In the genomic region with DNA sequence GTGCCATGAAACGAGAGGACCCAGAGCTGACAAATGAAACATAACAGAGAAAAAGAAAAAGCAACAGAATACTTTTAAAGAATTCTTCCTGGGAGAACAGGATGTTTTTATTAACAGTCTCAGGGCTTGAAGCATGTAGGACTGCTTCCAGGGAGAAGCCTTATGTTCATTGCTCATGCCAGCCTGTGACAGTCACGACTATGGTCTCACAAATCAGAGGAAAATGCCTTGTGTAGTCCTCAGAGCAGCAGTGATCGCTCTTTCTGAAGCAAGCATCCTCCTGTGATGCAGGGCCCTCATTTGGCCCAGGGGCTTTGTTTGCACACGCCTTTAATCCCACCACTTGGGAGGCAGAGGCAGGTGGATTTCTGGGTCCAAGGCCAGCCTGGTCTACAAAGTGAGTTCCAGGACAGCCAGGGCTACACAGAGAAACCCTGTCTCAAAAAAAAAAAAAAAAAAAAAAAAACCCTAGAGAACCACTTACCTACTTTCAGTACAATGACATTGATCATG, we compare ENCODE assay signal across 17 mouse cellular contexts.
DNase-seq lines count a peak whose midpoint lies in the region; ATAC-seq and TF ChIP-seq lines count a peak whose summit lies in the region.
"Had no signal": no experiment of that assay in that cellular context is flagged by ENCODE, and none has a peak within 500 bp of the region (broad histone marks: within the 10 kb centered on the region; RNA-seq: fewer than 3 reads in every experiment).

No protein-coding gene starts in this region.

- no peak overlapping the region for H3K4me3 ChIP-seq in forebrain, embryonic 14.5 days (ENCODE audit: low read depth, low read length)
- no peak overlapping the region for H3K4me3 ChIP-seq in forebrain, embryonic 12.5 days (replicated peaks)
- H3K4me3 ChIP-seq in hindbrain, embryonic 11.5 days (ENCODE audit: low read depth, low read length) = no peak overlapping the region
- no peak overlapping the region for H3K4me3 ChIP-seq in kidney, adult 2 months (ENCODE audit: insufficient read depth, low read depth, low read length)
- H3K4me3 ChIP-seq: heart, embryonic 15.5 days; hindbrain, embryonic 15.5 days; limb, embryonic 15.5 days; midbrain, embryonic 15.5 days; neural tube, embryonic 12.5 days had no signal

- no peaks in the 10 kb centered on the region for H3K9me3 ChIP-seq in forebrain, embryonic 14.5 days (replicated peaks; ENCODE audit: control insufficient read depth, low read length)
- no peaks in the 10 kb centered on the region for H3K9me3 ChIP-seq in forebrain, embryonic 12.5 days
- no peaks in the 10 kb centered on the region for H3K9me3 ChIP-seq in hindbrain, embryonic 11.5 days (ENCODE audit: control insufficient read depth, low read length)
- H3K9me3 ChIP-seq: heart, embryonic 15.5 days; hindbrain, embryonic 15.5 days; limb, embryonic 15.5 days; midbrain, embryonic 15.5 days; neural tube, embryonic 12.5 days had no signal

- DNase-seq in forebrain, embryonic 14.5 days (ENCODE audit: low spot score) = peak; percentile 37
- DNase-seq in brain, adult 2 months (ENCODE audit: low read depth, low spot score) = peak; percentile 97
- DNase-seq in cerebellum, adult 9-11 months = peak; percentile 82
- peak; percentile 27 to 62 for DNase-seq in layer of hippocampus, postnatal 14 days (ENCODE audit: low spot score in 2 of 2)
- DNase-seq in heart, adult 8-10 months (ENCODE audit: low spot score) = no peak
- DNase-seq in hindbrain, embryonic 11.5 days (ENCODE audit: low spot score) = no peak
- no peak for DNase-seq in kidney, adult 2 months
- DNase-seq: adrenal gland, adult 2 months; kidney, adult 18-20 months; lung, adult 2 months had no signal

- H3K27ac ChIP-seq in forebrain, embryonic 14.5 days (ENCODE audit: low read depth, low read length) = no peak overlapping the region
- H3K27ac ChIP-seq in forebrain, embryonic 12.5 days = no peak overlapping the region
- no peak overlapping the region for H3K27ac ChIP-seq in hindbrain, embryonic 11.5 days (ENCODE audit: low read depth, low read length)
- no peak overlapping the region for H3K27ac ChIP-seq in kidney, adult 2 months (ENCODE audit: insufficient read depth, low read depth, low read length)
- H3K27ac ChIP-seq: heart, embryonic 15.5 days; hindbrain, embryonic 15.5 days; limb, embryonic 15.5 days; midbrain, embryonic 15.5 days; neural tube, embryonic 12.5 days; stomach, postnatal 0 days had no signal

- TF ChIP-seq CTCF in kidney, adult 2 months (conservative IDR thresholded peaks at IDR 0.05; ENCODE audit: insufficient read depth, insufficient read length, low read depth, low read length) = no peak

- no peak for ATAC-seq in forebrain, embryonic 14.5 days
- no peak for ATAC-seq in forebrain, embryonic 12.5 days (ENCODE audit: low FRiP score)
- no peak for ATAC-seq in hindbrain, embryonic 11.5 days (ENCODE audit: low FRiP score)
- ATAC-seq: midbrain, embryonic 15.5 days had no signal

- H3K36me3 ChIP-seq in forebrain, embryonic 14.5 days (ENCODE audit: control insufficient read depth, insufficient read depth, low read length) = no peaks in the 10 kb centered on the region
- H3K36me3 ChIP-seq in forebrain, embryonic 12.5 days (replicated peaks) = no peaks in the 10 kb centered on the region
- no peaks in the 10 kb centered on the region for H3K36me3 ChIP-seq in hindbrain, embryonic 11.5 days (ENCODE audit: control insufficient read depth, insufficient read depth, low read length)
- H3K36me3 ChIP-seq in kidney, adult 2 months (ENCODE audit: control insufficient read depth, insufficient read depth, low read length) = no peaks in the 10 kb centered on the region
- H3K36me3 ChIP-seq: heart, embryonic 15.5 days; hindbrain, embryonic 15.5 days; limb, embryonic 15.5 days; midbrain, embryonic 15.5 days; neural tube, embryonic 12.5 days had no signal

- TF ChIP-seq POLR2A in kidney, adult 2 months (IDR thresholded peaks at IDR 0.05; ENCODE audit: low read depth, low read length) = no peak

- no peaks in the 10 kb centered on the region for H3K4me1 ChIP-seq in forebrain, embryonic 14.5 days (ENCODE audit: control insufficient read depth, insufficient read depth, low read length)
- H3K4me1 ChIP-seq in forebrain, embryonic 12.5 days = no peaks in the 10 kb centered on the region
- no peaks in the 10 kb centered on the region for H3K4me1 ChIP-seq in hindbrain, embryonic 11.5 days (replicated peaks; ENCODE audit: control insufficient read depth, insufficient read depth, low read length)
- H3K4me1 ChIP-seq in kidney, adult 2 months (ENCODE audit: control insufficient read depth, insufficient read depth, low read length) = no peaks in the 10 kb centered on the region
- H3K4me1 ChIP-seq: heart, embryonic 15.5 days; hindbrain, embryonic 15.5 days; limb, embryonic 15.5 days; midbrain, embryonic 15.5 days; neural tube, embryonic 12.5 days had no signal

- H3K9ac ChIP-seq in forebrain, embryonic 14.5 days (ENCODE audit: low read length) = no peak overlapping the region
- H3K9ac ChIP-seq in forebrain, embryonic 12.5 days = no peak overlapping the region
- no peak overlapping the region for H3K9ac ChIP-seq in hindbrain, embryonic 11.5 days (ENCODE audit: low read depth, low read length)
- H3K9ac ChIP-seq: heart, embryonic 15.5 days; hindbrain, embryonic 15.5 days; limb, embryonic 15.5 days; midbrain, embryonic 15.5 days; neural tube, embryonic 12.5 days had no signal

- 73% methylated on average over 4 of the region's 4 CpGs for WGBS in forebrain, embryonic 14.5 days
- 86% methylated on average over 4 of the region's 4 CpGs for WGBS in forebrain, embryonic 12.5 days
- 76% methylated on average over 4 of the region's 4 CpGs for WGBS in hindbrain, embryonic 11.5 days
- 77% methylated on average over 4 of the region's 4 CpGs for WGBS in kidney, adult 2 months

- no peaks in the 10 kb centered on the region for H3K27me3 ChIP-seq in forebrain, embryonic 14.5 days (replicated peaks; ENCODE audit: control insufficient read depth, insufficient read depth, low read length)
- H3K27me3 ChIP-seq in forebrain, embryonic 12.5 days = no peaks in the 10 kb centered on the region
- H3K27me3 ChIP-seq in hindbrain, embryonic 11.5 days (ENCODE audit: control insufficient read depth, insufficient read depth, low read length) = no peaks in the 10 kb centered on the region
- H3K27me3 ChIP-seq in kidney, adult 2 months (replicated peaks; ENCODE audit: control insufficient read depth, insufficient read depth, low read length) = no peaks in the 10 kb centered on the region
- H3K27me3 ChIP-seq: heart, embryonic 15.5 days; hindbrain, embryonic 15.5 days; limb, embryonic 15.5 days; midbrain, embryonic 15.5 days; neural tube, embryonic 12.5 days had no signal

- H3K4me2 ChIP-seq in forebrain, embryonic 14.5 days (ENCODE audit: low read length) = no peak overlapping the region
- no peak overlapping the region for H3K4me2 ChIP-seq in forebrain, embryonic 12.5 days
- no peak overlapping the region for H3K4me2 ChIP-seq in hindbrain, embryonic 11.5 days (replicated peaks; ENCODE audit: low read depth, low read length)
- H3K4me2 ChIP-seq: heart, embryonic 15.5 days; hindbrain, embryonic 15.5 days; limb, embryonic 15.5 days; midbrain, embryonic 15.5 days; neural tube, embryonic 12.5 days had no signal

Comparison
In these comparisons a context has a peak if more than half of its experiments do, and no peak if none do; other contexts are left out.
1. DNase-seq: peak in forebrain, embryonic 14.5 days (single experiment), brain, adult 2 months (single experiment), cerebellum, adult 9-11 months (single experiment) and layer of hippocampus, postnatal 14 days (2 of 2); none in heart, adult 8-10 months (single experiment), hindbrain, embryonic 11.5 days (single experiment) and kidney, adult 2 months (single experiment).